Mouse (Mus musculus) liver (tissue): ENCODE measurements around the gene Rimkla.
A peak's percentile ranks its signal among the peaks of the same experiment; 100 is the strongest.
"Not testable (repeated sequence)": the region's sequence is repeated elsewhere in the genome, so short reads cannot be mapped to it uniquely, and the experiment has no call there.

Experiments
- DNase-seq: peaks from one replicate; pipeline ENCODE4 v3.0.0-alpha.2; 2020; ENCODE audit warnings: mixed read lengths

Gene Rimkla

GRCm38 (mm10) chr4:119492291-119492932 is at the start of gene Rimkla:
Gene Rimkla, minus strand, starts transcription at chr4:119492628.
- DNase-seq, result peak; percentile 51

- DNase-seq, result no peak
These were observed 48.1 kb upstream of the Rimkla start for GRCm38 (mm10) chr4:119540533-119540890.

- DNase-seq, result peak; percentile 42
These were observed 47.6 kb upstream of the Rimkla start for GRCm38 (mm10) chr4:119539836-119540532.

GRCm38 (mm10) chr4:119539031-119539824 is 46.8 kb upstream of the Rimkla start, which contains the start of gene Frg2f1:
Gene Frg2f1, minus strand, starts transcription at chr4:119539529.
- DNase-seq, result peak; percentile 93

- no peak for DNase-seq
These were observed 45.0 kb upstream of the Rimkla start for GRCm38 (mm10) chr4:119537436-119537835.

- not testable (repeated sequence) for DNase-seq
These were observed 44.2 kb upstream of the Rimkla start, which contains the start of gene Foxj3 for GRCm38 (mm10) chr4:119536615-119537014. Gene Foxj3, plus strand, starts transcription at chr4:119537004.

GRCm38 (mm10) chr4:119535103-119535502 is 42.7 kb upstream of the Rimkla start:
- no peak for DNase-seq

- DNase-seq, result no peak
These were observed 39.4 kb upstream of the Rimkla start for GRCm38 (mm10) chr4:119531813-119532212.

- DNase-seq, result no peak
These were observed 34.0 kb upstream of the Rimkla start for GRCm38 (mm10) chr4:119526329-119526845.

- DNase-seq, result no peak
These were observed 32.0 kb upstream of the Rimkla start for GRCm38 (mm10) chr4:119524466-119524865.

- no peak for DNase-seq
These were observed 31.6 kb upstream of the Rimkla start for GRCm38 (mm10) chr4:119524010-119524409.

GRCm38 (mm10) chr4:119523575-119523974 is 31.1 kb upstream of the Rimkla start:
- DNase-seq, result no peak

- DNase-seq, result no peak
These were observed 20.3 kb upstream of the Rimkla start for GRCm38 (mm10) chr4:119512731-119513141.

GRCm38 (mm10) chr4:119511591-119511990 is 19.2 kb upstream of the Rimkla start:
- DNase-seq, result no peak

GRCm38 (mm10) chr4:119498319-119498848 is 6.0 kb upstream of the Rimkla start:
- DNase-seq, result no peak

- no peak for DNase-seq
These were observed 502 bp upstream of the Rimkla start for GRCm38 (mm10) chr4:119492933-119493327.

- DNase-seq, result peak; percentile 41
These were observed 1.6 kb downstream of the Rimkla start for GRCm38 (mm10) chr4:119490806-119491205.

- no peak for DNase-seq
These were observed 2.8 kb downstream of the Rimkla start for GRCm38 (mm10) chr4:119489666-119490065.

- no peak for DNase-seq
These were observed 7.5 kb downstream of the Rimkla start for GRCm38 (mm10) chr4:119484882-119485281.

GRCm38 (mm10) chr4:119483051-119483450 is 9.4 kb downstream of the Rimkla start:
- DNase-seq, result no peak

GRCm38 (mm10) chr4:119473150-119473549 is 19.3 kb downstream of the Rimkla start:
- DNase-seq, result no peak

GRCm38 (mm10) chr4:119472545-119472944 is 19.9 kb downstream of the Rimkla start:
- no peak for DNase-seq
